Mouse (Mus musculus) hindbrain, embryonic 11.5 days (tissue): ENCODE results near the gene Rasgef1b. TPM values are rescaled to one million over a fixed set of nuclear protein-coding genes. Genes with fewer than 3 reads are reported as not detected.

Experiments used
- ATAC-seq: fragments of 200-750 bp; cut with Nextera tagmentation; 2 replicates; pipeline ENCODE4 v1.8.0; 2017; ENCODE audit warnings: mild to moderate bottlenecking, moderate TSS enrichment, moderate library complexity; ENCODE audit not compliant: low FRiP score
- DNase-seq: peaks from one replicate; pipeline ENCODE4 v3.0.0-alpha.2; 2015; ENCODE audit warnings: low spot score
- H3K27ac ChIP-seq: fragments of 300-500 bp; sonication (generic); 2 replicates; pipeline ENCODE4 v1.5.1; 2014; ENCODE audit warnings: mild to moderate bottlenecking, low read depth, low read length
- H3K27me3 ChIP-seq: fragments of 300-500 bp; sonication (generic); 2 replicates; pipeline ENCODE4 v1.6.1; 2014; ENCODE audit warnings: mild to moderate bottlenecking, low read length, moderate library complexity, mixed read lengths; ENCODE audit not compliant: control insufficient read depth, insufficient read depth
- H3K36me3 ChIP-seq: fragments of 300-500 bp; sonication (generic); 2 replicates; pipeline ENCODE4 v1.6.1; 2014; ENCODE audit warnings: mild to moderate bottlenecking, low read length, moderate library complexity, mixed read lengths; ENCODE audit not compliant: control insufficient read depth, insufficient read depth
- H3K4me1 ChIP-seq: fragments of 300-500 bp; sonication (generic); replicated peaks from 2 replicates; pipeline ENCODE4 v1.6.1; 2014; ENCODE audit warnings: low read length, mixed read lengths; ENCODE audit not compliant: control insufficient read depth, insufficient read depth
- H3K4me2 ChIP-seq: fragments of 300-500 bp; sonication (generic); replicated peaks from 2 replicates; pipeline ENCODE4 v1.6.1; 2014; ENCODE audit warnings: mild to moderate bottlenecking, low read depth, low read length
- H3K4me3 ChIP-seq: fragments of 300-500 bp; sonication (generic); 2 replicates; pipeline ENCODE4 v1.5.1; 2014; ENCODE audit warnings: low read depth, low read length
- H3K9ac ChIP-seq: fragments of 300-500 bp; sonication (generic); 2 replicates; pipeline ENCODE4 v1.6.1; 2014; ENCODE audit warnings: low read depth, low read length
- H3K9me3 ChIP-seq: fragments of 300-500 bp; sonication (generic); 2 replicates; pipeline ENCODE4 v1.6.1; 2016; ENCODE audit warnings: low read length; ENCODE audit not compliant: control insufficient read depth
- WGBS: fragments of 180-500 bp; shearing (Covaris S2); extraction: QIAGEN DNeasy Blood & Tissue Kit; methylation state at CpG from one replicate; pipeline ENCODE4 v1.1.7; 2014; 5-methylcytosine and 5-hydroxymethylcytosine counted together
- polyA plus RNA-seq: library from polyadenylated mRNA; unstranded; fragments of >200 nt; fragmentation: Nextera tagmentation; extraction: Ambion mirVana; gene quantifications from 2 replicates; pipeline ENCODE4 v1.2.1, GENCODE M21; 2014

The Rasgef1b gene
- polyA plus RNA-seq, 1 experiment from 2014 or later: 14.1 TPM

GRCm38 (mm10) chr5:99338826-99339225, 390.0 kb downstream of the Rasgef1b start:
- H3K9me3 ChIP-seq: no peaks in the 10 kb centered on the region
- no peak overlapping the region for H3K27ac ChIP-seq
- no peak overlapping the region for H3K4me2 ChIP-seq
- H3K36me3 ChIP-seq: no peaks in the 10 kb centered on the region
- 92% methylated on average over 6 of the region's 6 CpGs for WGBS
- H3K4me1 ChIP-seq: no peaks in the 10 kb centered on the region
- no peak for ATAC-seq
- DNase-seq: no peak
- no peak overlapping the region for H3K9ac ChIP-seq
- H3K27me3 ChIP-seq: no peaks in the 10 kb centered on the region
- no peak overlapping the region for H3K4me3 ChIP-seq

GRCm38 (mm10) chr5:99336427-99336826, 392.4 kb downstream of the Rasgef1b start:
- Histone ChIP-seq H3K27ac (no peak overlapping the region), H3K4me3 (no peak overlapping the region), H3K4me1 (no peaks in the 10 kb centered on the region), H3K9ac (no peak overlapping the region), H3K27me3 (no peaks in the 10 kb centered on the region), H3K4me2 (no peak overlapping the region), H3K9me3 (no peaks in the 10 kb centered on the region), H3K36me3 (no peaks in the 10 kb centered on the region)
- WGBS: 81% methylated on average over 11 of the region's 11 CpGs
- ATAC-seq (no peak), DNase-seq (no peak)

GRCm38 (mm10) chr5:99334017-99334416, 394.8 kb downstream of the Rasgef1b start:
- H3K4me1 ChIP-seq: no peaks in the 10 kb centered on the region
- ATAC-seq: no peak
- no peak overlapping the region for H3K4me3 ChIP-seq
- no peaks in the 10 kb centered on the region for H3K27me3 ChIP-seq
- no peaks in the 10 kb centered on the region for H3K36me3 ChIP-seq
- H3K27ac ChIP-seq: no peak overlapping the region
- H3K4me2 ChIP-seq: no peak overlapping the region
- no peaks in the 10 kb centered on the region for H3K9me3 ChIP-seq
- no peak overlapping the region for H3K9ac ChIP-seq
- DNase-seq: no peak
- 90% methylated on average over 5 of the region's 5 CpGs for WGBS

GRCm38 (mm10) chr5:99332021-99332420, 396.8 kb downstream of the Rasgef1b start:
- ATAC-seq (no peak), DNase-seq (no peak)
- Histone ChIP-seq H3K27me3 (no peaks in the 10 kb centered on the region), H3K4me1 (no peaks in the 10 kb centered on the region), H3K27ac (no peak overlapping the region), H3K4me3 (no peak overlapping the region), H3K4me2 (no peak overlapping the region), H3K9me3 (no peaks in the 10 kb centered on the region), H3K36me3 (no peaks in the 10 kb centered on the region), H3K9ac (no peak overlapping the region)
- 96% methylated on average over 2 of the region's 2 CpGs for whole genome bisulfite sequencing

GRCm38 (mm10) chr5:99329065-99329464, 399.8 kb downstream of the Rasgef1b start:
- Histone ChIP-seq H3K27me3 (no peaks in the 10 kb centered on the region), H3K4me2 (no peak overlapping the region), H3K4me3 (no peak overlapping the region), H3K36me3 (no peaks in the 10 kb centered on the region), H3K27ac (no peak overlapping the region), H3K9ac (no peak overlapping the region), H3K4me1 (no peaks in the 10 kb centered on the region), H3K9me3 (no peaks in the 10 kb centered on the region)
- DNase-seq (no peak), ATAC-seq (no peak)
- whole genome bisulfite sequencing: 86% methylated on average over 6 of the region's 6 CpGs

- no peaks in the 10 kb centered on the region for H3K36me3 ChIP-seq
- WGBS: 82% methylated on average over 2 of the region's 2 CpGs
- DNase-seq: no peak
- H3K27ac ChIP-seq: no peak overlapping the region
- H3K4me1 ChIP-seq: no peaks in the 10 kb centered on the region
- ATAC-seq: no peak
- no peak overlapping the region for H3K4me3 ChIP-seq
- no peak overlapping the region for H3K4me2 ChIP-seq
- no peak overlapping the region for H3K9ac ChIP-seq
- no peaks in the 10 kb centered on the region for H3K27me3 ChIP-seq
- no peaks in the 10 kb centered on the region for H3K9me3 ChIP-seq
These were observed 401.8 kb downstream of the Rasgef1b start for GRCm38 (mm10) chr5:99327019-99327418.

- ATAC-seq: no peak
- no peak overlapping the region for H3K27ac ChIP-seq
- no peaks in the 10 kb centered on the region for H3K27me3 ChIP-seq
- no peak for DNase-seq
- H3K9me3 ChIP-seq: no peaks in the 10 kb centered on the region
- no peak overlapping the region for H3K9ac ChIP-seq
- no peaks in the 10 kb centered on the region for H3K4me1 ChIP-seq
- no peak overlapping the region for H3K4me3 ChIP-seq
- no peaks in the 10 kb centered on the region for H3K36me3 ChIP-seq
- no peak overlapping the region for H3K4me2 ChIP-seq
These were observed 403.6 kb downstream of the Rasgef1b start for GRCm38 (mm10) chr5:99325301-99325700.

GRCm38 (mm10) chr5:99320783-99321182, 408.1 kb downstream of the Rasgef1b start:
- no peak overlapping the region for H3K4me3 ChIP-seq
- DNase-seq: no peak
- H3K9ac ChIP-seq: no peak overlapping the region
- ATAC-seq: no peak
- H3K27me3 ChIP-seq: no peaks in the 10 kb centered on the region
- no peaks in the 10 kb centered on the region for H3K36me3 ChIP-seq
- no peaks in the 10 kb centered on the region for H3K4me1 ChIP-seq
- H3K9me3 ChIP-seq: no peaks in the 10 kb centered on the region
- H3K27ac ChIP-seq: no peak overlapping the region
- no peak overlapping the region for H3K4me2 ChIP-seq
- WGBS: 83% methylated on average over 4 of the region's 4 CpGs

- ATAC-seq (no peak), DNase-seq (no peak)
- H3K27me3 ChIP-seq: no peaks in the 10 kb centered on the region
- WGBS: 80% methylated on average over 4 of the region's 4 CpGs
- H3K4me3 ChIP-seq: no peak overlapping the region
- no peaks in the 10 kb centered on the region for H3K36me3 ChIP-seq
- H3K9ac ChIP-seq: no peak overlapping the region
- H3K4me1 ChIP-seq: no peaks in the 10 kb centered on the region
- no peak overlapping the region for H3K4me2 ChIP-seq
- no peak overlapping the region for H3K27ac ChIP-seq
- H3K9me3 ChIP-seq: no peaks in the 10 kb centered on the region
These were observed 430.9 kb downstream of the Rasgef1b start for GRCm38 (mm10) chr5:99297939-99298338.
